Mouse (Mus musculus): ENCODE measurements around the gene Ppp1r18.

- TF ChIP-seq POLR2A (IDR thresholded peaks at IDR 0.05; ENCODE audit: extremely low read depth, insufficient read depth, low read length) (no peak), CTCF (IDR thresholded peaks at IDR 0.05; ENCODE audit: extremely low read depth, insufficient read depth, low read length) (no peak)
Observed at GRCm38 (mm10) chr17:35903992-35904355, 38.6 kb downstream of the Ppp1r18 start.

Data from cortical plate, adult 2 months (tissue).